In the genomic region with DNA sequence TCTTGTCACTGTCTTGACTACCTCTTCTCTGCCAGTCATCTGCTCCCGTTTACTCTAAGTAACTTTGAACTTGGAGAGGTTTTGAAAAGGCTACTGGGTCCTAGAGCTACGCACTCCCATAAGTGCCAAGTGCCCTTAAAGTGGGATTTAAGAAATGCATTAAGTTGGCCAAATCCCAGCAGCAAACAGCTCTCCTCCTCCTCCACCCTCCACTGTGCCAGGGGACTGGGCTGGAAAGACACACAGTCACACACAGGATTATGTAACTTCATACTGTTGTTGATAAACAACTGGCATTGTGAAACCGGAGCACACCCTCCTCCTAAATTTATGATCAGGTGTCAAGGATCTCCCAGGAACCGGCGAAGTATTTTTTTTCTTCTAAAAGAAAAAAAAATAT, we compare ENCODE assay signal across 21 mouse cellular contexts.
DNase-seq lines count a peak whose midpoint lies in the region; ATAC-seq lines count a peak whose summit lies in the region.
"Had no signal": no experiment of that assay in that cellular context is flagged by ENCODE, and none has a peak within 500 bp of the region (broad histone marks: within the 10 kb centered on the region; RNA-seq: fewer than 3 reads in every experiment).

No protein-coding gene starts in this region.

- peaks cover 7% of the 10 kb centered on the region for H3K4me1 ChIP-seq in heart, embryonic 11.5 days (ENCODE audit: control insufficient read depth, insufficient read depth, low read length)

- peak; percentile 32 for DNase-seq in adrenal gland, postnatal 10 days
- no peak for DNase-seq in adrenal gland, postnatal 25 days
- peak; percentile 55 to 67 for DNase-seq in lung, adult 18-20 months
- no peak for DNase-seq in lung, postnatal 10 days
- DNase-seq in lung, postnatal 14 days = peak; percentile 35
- DNase-seq in right cerebral cortex, adult 2 months (ENCODE audit: low spot score in 2 of 2) = no peak
- DNase-seq: adrenal gland, postnatal 14 days; B cell, adult 2 months; cerebellum, adult 2 months; cerebellum, postnatal 10 days; gastrocnemius, adult 2 months; gastrocnemius, postnatal 36 days; heart, adult 11 months; heart, postnatal 10 days; heart, postnatal 4 days had no signal

- H3K9me3 ChIP-seq in heart, embryonic 11.5 days (replicated peaks; ENCODE audit: control insufficient read depth, low read length) = no peaks in the 10 kb centered on the region
- H3K9me3 ChIP-seq: forebrain, embryonic 13.5 days; G1E; hindbrain, embryonic 12.5 days had no signal

- peaks cover 40% of the 10 kb centered on the region for H3K27me3 ChIP-seq in heart, embryonic 11.5 days (ENCODE audit: control insufficient read depth, insufficient read depth, low read length)

- H3K27ac ChIP-seq in heart, embryonic 11.5 days (ENCODE audit: low read depth, low read length) = no peak overlapping the region
- H3K27ac ChIP-seq: forebrain, embryonic 13.5 days; gastrocnemius, adult 2 months; hindbrain, embryonic 12.5 days had no signal

- H3K9ac ChIP-seq in heart, embryonic 11.5 days (ENCODE audit: low read depth, low read length) = no peak overlapping the region
- H3K9ac ChIP-seq: forebrain, embryonic 13.5 days; hindbrain, embryonic 12.5 days had no signal

- no peak overlapping the region for H3K4me2 ChIP-seq in heart, embryonic 11.5 days
- H3K4me2 ChIP-seq: hindbrain, embryonic 12.5 days had no signal

- 83% methylated on average over 5 of the region's 5 CpGs for WGBS in heart, embryonic 11.5 days (ENCODE audit: insufficient replicate concordance)

- no peaks in the 10 kb centered on the region for H3K36me3 ChIP-seq in heart, embryonic 11.5 days (ENCODE audit: control insufficient read depth, insufficient read depth, low read length)
- H3K36me3 ChIP-seq: hindbrain, embryonic 12.5 days had no signal

- no peak overlapping the region for H3K4me3 ChIP-seq in heart, embryonic 11.5 days (ENCODE audit: low read depth, low read length)
- H3K4me3 ChIP-seq: forebrain, embryonic 13.5 days; gastrocnemius, adult 2 months; hindbrain, embryonic 12.5 days had no signal

- ATAC-seq in heart, embryonic 11.5 days (replicated peaks; ENCODE audit: insufficient number of reproducible peaks, low FRiP score, low TSS enrichment) = no peak
- ATAC-seq: CD4-positive, CD25-positive, alpha-beta regulatory T cell, adult 4 months; forebrain, embryonic 13.5 days; hindbrain, embryonic 16.5 days had no signal

Comparison
In these comparisons a context has a peak if more than half of its experiments do, and no peak if none do; other contexts are left out.
1. DNase-seq: peak in adrenal gland, postnatal 10 days (single experiment), lung, adult 18-20 months (2 of 2) and lung, postnatal 14 days (single experiment); none in adrenal gland, postnatal 25 days (single experiment), lung, postnatal 10 days (single experiment) and right cerebral cortex, adult 2 months (0 of 2).